Mouse (Mus musculus): Measurements from ENCODE around the gene Nt5m. TPM values are rescaled to one million over a fixed set of nuclear protein-coding genes. Genes with fewer than 3 reads are reported as not detected.
A peak's percentile ranks its signal among the peaks of the same experiment; 100 is the strongest.
"Not testable (repeated sequence)": the region's sequence is repeated elsewhere in the genome, so short reads cannot be mapped to it uniquely, and the experiment has no call there.

Gene Nt5m
- polyA plus RNA-seq, 1 experiment, result 19.4 TPM

GRCm38 (mm10) chr11:59814936-59815335, 24.3 kb upstream of the Nt5m start:
- Histone ChIP-seq H3K79me2 (ENCODE audit: control insufficient read depth, insufficient read depth) (no peaks in the 10 kb centered on the region), H3ac (ENCODE audit: control insufficient read depth, insufficient read length, low read depth) (no peak overlapping the region), H3K27me3 (ENCODE audit: control insufficient read depth, insufficient read depth, insufficient read length) (no peaks in the 10 kb centered on the region), H3K36me3 (ENCODE audit: control insufficient read depth, insufficient read depth) (peaks cover 42% of the 10 kb centered on the region), H3K4me3 (ENCODE audit: insufficient read depth, poor library complexity, severe bottlenecking) (no peak overlapping the region), H3K79me3 (ENCODE audit: low read depth) (no peaks in the 10 kb centered on the region)
- TF ChIP-seq MYOG (IDR thresholded peaks at IDR 0.05; ENCODE audit: control insufficient read depth, extremely low read depth, insufficient read length), result no peak
- TF ChIP-seq CEBPB (IDR thresholded peaks at IDR 0.05; ENCODE audit: low read depth), result no peak
- no peak for TF ChIP-seq MYOD1 (IDR thresholded peaks at IDR 0.05; ENCODE audit: control insufficient read depth, insufficient read length, low read depth)
- no peak for TF ChIP-seq CTCF (IDR thresholded peaks at IDR 0.05; ENCODE audit: control insufficient read depth, insufficient read depth, insufficient read length)
- TF ChIP-seq USF1 (IDR thresholded peaks at IDR 0.05; ENCODE audit: low read depth), result no peak

GRCm38 (mm10) chr11:59815482-59816065, 23.7 kb upstream of the Nt5m start:
- H3K36me3 ChIP-seq (ENCODE audit: control insufficient read depth, insufficient read depth), result peaks cover 48% of the 10 kb centered on the region
- TF ChIP-seq MYOD1 (IDR thresholded peaks at IDR 0.05; ENCODE audit: control insufficient read depth, insufficient read length, low read depth) (no peak), USF1 (IDR thresholded peaks at IDR 0.05; ENCODE audit: low read depth) (no peak), CEBPB (IDR thresholded peaks at IDR 0.05; ENCODE audit: low read depth) (no peak), CTCF (IDR thresholded peaks at IDR 0.05; ENCODE audit: control insufficient read depth, insufficient read depth, insufficient read length) (no peak)
- H3ac ChIP-seq (ENCODE audit: control insufficient read depth, insufficient read length, low read depth), result no peak overlapping the region

GRCm38 (mm10) chr11:59817916-59818315, 21.3 kb upstream of the Nt5m start:
- H3K36me3 ChIP-seq (ENCODE audit: control insufficient read depth, insufficient read depth), result peaks cover 69% of the 10 kb centered on the region
- no peaks in the 10 kb centered on the region for H3K79me2 ChIP-seq (ENCODE audit: control insufficient read depth, insufficient read depth)
- H3K79me3 ChIP-seq (ENCODE audit: low read depth), result no peaks in the 10 kb centered on the region
- TF ChIP-seq FOSL1 (IDR thresholded peaks at IDR 0.05; ENCODE audit: insufficient read depth, low read length, poor library complexity, severe bottlenecking) (no peak), CEBPB (IDR thresholded peaks at IDR 0.05; ENCODE audit: low read depth) (no peak), CTCF (IDR thresholded peaks at IDR 0.05; ENCODE audit: control insufficient read depth, insufficient read depth, insufficient read length) (no peak), MAX (IDR thresholded peaks at IDR 0.05) (no peak), MYOD1 (IDR thresholded peaks at IDR 0.05; ENCODE audit: control insufficient read depth, insufficient read length, low read depth) (no peak), MYOG (IDR thresholded peaks at IDR 0.05; ENCODE audit: control insufficient read depth, extremely low read depth, insufficient read length) (no peak), USF1 (IDR thresholded peaks at IDR 0.05; ENCODE audit: low read depth) (no peak)
- no peak overlapping the region for H3ac ChIP-seq (ENCODE audit: control insufficient read depth, insufficient read length, low read depth)
- H3K27me3 ChIP-seq (ENCODE audit: control insufficient read depth, insufficient read depth, insufficient read length), result no peaks in the 10 kb centered on the region
- no peak overlapping the region for H3K4me3 ChIP-seq (ENCODE audit: insufficient read depth, poor library complexity, severe bottlenecking)

More at GRCm38 (mm10) chr11:59815482-59816065, 23.7 kb upstream of the Nt5m start:
- Histone ChIP-seq H3K4me3 (ENCODE audit: insufficient read depth, poor library complexity, severe bottlenecking) (no peak overlapping the region), H3K27me3 (ENCODE audit: control insufficient read depth, insufficient read depth, insufficient read length) (no peaks in the 10 kb centered on the region), H3K79me3 (ENCODE audit: low read depth) (no peaks in the 10 kb centered on the region), H3K79me2 (ENCODE audit: control insufficient read depth, insufficient read depth) (no peaks in the 10 kb centered on the region)

- no peak overlapping the region for H3ac ChIP-seq (ENCODE audit: control insufficient read depth, insufficient read length, low read depth)
- TF ChIP-seq MAX (IDR thresholded peaks at IDR 0.05) (no peak), CEBPB (IDR thresholded peaks at IDR 0.05; ENCODE audit: low read depth) (no peak), USF1 (IDR thresholded peaks at IDR 0.05; ENCODE audit: low read depth) (no peak), CTCF (IDR thresholded peaks at IDR 0.05; ENCODE audit: control insufficient read depth, insufficient read depth, insufficient read length) (no peak), FOSL1 (IDR thresholded peaks at IDR 0.05; ENCODE audit: insufficient read depth, low read length, poor library complexity, severe bottlenecking) (no peak), MYOD1 (IDR thresholded peaks at IDR 0.05; ENCODE audit: control insufficient read depth, insufficient read length, low read depth) (no peak), MYOG (IDR thresholded peaks at IDR 0.05; ENCODE audit: control insufficient read depth, extremely low read depth, insufficient read length) (no peak)
- no peak overlapping the region for H3K4me3 ChIP-seq (ENCODE audit: insufficient read depth, poor library complexity, severe bottlenecking)
- no peaks in the 10 kb centered on the region for H3K79me2 ChIP-seq (ENCODE audit: control insufficient read depth, insufficient read depth)
- no peaks in the 10 kb centered on the region for H3K27me3 ChIP-seq (ENCODE audit: control insufficient read depth, insufficient read depth, insufficient read length)
- H3K36me3 ChIP-seq (ENCODE audit: control insufficient read depth, insufficient read depth), result peaks cover 96% of the 10 kb centered on the region
- no peaks in the 10 kb centered on the region for H3K79me3 ChIP-seq (ENCODE audit: low read depth)
Observed at GRCm38 (mm10) chr11:59821625-59822024, 17.6 kb upstream of the Nt5m start.

DNA sequence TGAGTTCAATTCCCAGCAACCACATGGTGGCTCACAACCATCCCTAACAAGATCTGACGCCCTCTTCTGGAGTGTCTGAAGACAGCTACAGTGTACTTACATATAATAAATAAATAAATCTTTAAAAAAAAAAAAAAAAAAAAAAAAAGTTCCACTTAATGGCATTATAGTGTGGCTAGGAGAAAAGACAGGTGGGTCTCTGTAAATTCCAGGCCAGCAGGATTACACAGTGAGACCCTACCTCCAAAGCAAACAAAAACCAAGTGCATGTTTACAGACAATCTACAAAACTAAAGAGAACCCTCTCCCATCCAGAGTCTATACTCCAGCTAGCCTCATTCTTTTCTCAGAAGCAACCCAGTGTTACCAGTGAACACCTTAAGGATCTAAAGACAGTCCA, 1.5 kb upstream of the Nt5m start:
- not testable (repeated sequence) for H3K4me3 ChIP-seq (ENCODE audit: insufficient read depth, poor library complexity, severe bottlenecking); H3ac ChIP-seq (ENCODE audit: control insufficient read depth, insufficient read length, low read depth); H3K27me3 ChIP-seq (ENCODE audit: control insufficient read depth, insufficient read depth, insufficient read length)
- peaks cover 40% of the 10 kb centered on the region for H3K36me3 ChIP-seq (ENCODE audit: control insufficient read depth, insufficient read depth)
- H3K79me2 ChIP-seq (ENCODE audit: control insufficient read depth, insufficient read depth), result peaks cover 51% of the 10 kb centered on the region
- H3K79me3 ChIP-seq (ENCODE audit: low read depth), result peaks cover 35% of the 10 kb centered on the region

DNA sequence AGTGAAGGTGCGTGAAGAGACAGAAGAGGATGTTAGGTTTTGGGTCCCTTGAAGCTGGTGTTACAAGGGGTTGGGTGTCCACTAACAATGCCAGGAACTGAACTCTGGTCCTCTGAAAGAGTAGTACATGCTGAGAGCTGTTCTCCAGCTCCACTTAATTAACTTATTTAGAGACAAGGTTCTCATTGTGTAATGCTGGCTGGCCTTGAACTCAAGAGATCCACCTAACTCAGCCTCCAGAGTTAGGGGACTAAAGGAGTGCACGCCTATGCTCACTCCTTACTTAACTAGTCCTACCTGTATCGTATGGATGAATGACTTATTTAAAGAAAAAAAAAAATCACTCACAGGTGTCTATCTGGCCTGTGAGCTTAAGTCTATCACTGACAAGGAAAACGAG, 821 bp upstream of the Nt5m start:
- Histone ChIP-seq H3K36me3 (ENCODE audit: control insufficient read depth, insufficient read depth) (peaks cover 40% of the 10 kb centered on the region), H3K79me3 (ENCODE audit: low read depth) (peaks cover 38% of the 10 kb centered on the region), H3K79me2 (ENCODE audit: control insufficient read depth, insufficient read depth) (peaks cover 51% of the 10 kb centered on the region), H3K27me3 (ENCODE audit: control insufficient read depth, insufficient read depth, insufficient read length) (no peaks in the 10 kb centered on the region), H3ac (ENCODE audit: control insufficient read depth, insufficient read length, low read depth) (peak overlapping the region; percentile 18), H3K4me3 (ENCODE audit: insufficient read depth, poor library complexity, severe bottlenecking) (peak overlapping the region; percentile 99)
- TF ChIP-seq MAX (IDR thresholded peaks at IDR 0.05) (no peak), CTCF (IDR thresholded peaks at IDR 0.05; ENCODE audit: control insufficient read depth, insufficient read depth, insufficient read length) (no peak), MYOD1 (IDR thresholded peaks at IDR 0.05; ENCODE audit: control insufficient read depth, insufficient read length, low read depth) (no peak), USF1 (IDR thresholded peaks at IDR 0.05; ENCODE audit: low read depth) (no peak), CEBPB (IDR thresholded peaks at IDR 0.05; ENCODE audit: low read depth) (no peak), FOSL1 (IDR thresholded peaks at IDR 0.05; ENCODE audit: insufficient read depth, low read length, poor library complexity, severe bottlenecking) (no peak), MYOG (IDR thresholded peaks at IDR 0.05; ENCODE audit: control insufficient read depth, extremely low read depth, insufficient read length) (no peak)
